Mouse (Mus musculus) testis, adult 2 months (tissue): Measurements from ENCODE around the gene Foxo1. TPM values are rescaled to one million over a fixed set of nuclear protein-coding genes. Genes with fewer than 3 reads are reported as not detected.

Experiments used
- H3K27ac ChIP-seq: fragments of 200-500 bp; 2 replicates; pipeline ENCODE4 v1.5.1; 2012; ENCODE audit warnings: low read depth, low read length; ENCODE audit not compliant: control insufficient read depth, insufficient read depth
- H3K27me3 ChIP-seq: fragments of 200-500 bp; 2 replicates; pipeline ENCODE4 v1.6.1; 2012; ENCODE audit warnings: mild to moderate bottlenecking, low read length, moderate library complexity; ENCODE audit not compliant: control insufficient read depth, insufficient read depth
- H3K36me3 ChIP-seq: fragments of 200-500 bp; 2 replicates; pipeline ENCODE4 v1.6.1; 2012; ENCODE audit warnings: mild to moderate bottlenecking, low read length; ENCODE audit not compliant: control insufficient read depth, insufficient read depth
- H3K4me1 ChIP-seq: fragments of 200-500 bp; 2 replicates; pipeline ENCODE4 v1.6.1; 2012; ENCODE audit warnings: low read length; ENCODE audit not compliant: control insufficient read depth, insufficient read depth
- H3K4me3 ChIP-seq: fragments of 200-500 bp; 2 replicates; pipeline ENCODE4 v1.5.1; 2012; ENCODE audit warnings: low read depth, mild to moderate bottlenecking, low read length, moderate library complexity, mixed read lengths; ENCODE audit not compliant: control insufficient read depth
- CTCF ChIP-seq: fragments of 200-500 bp; IDR thresholded peaks from 2 replicates; pipeline ENCODE4 v1.5.1; 2012; ENCODE audit warnings: low read depth, mild to moderate bottlenecking, inconsistent platforms, low read length, moderate library complexity; ENCODE audit not compliant: control insufficient read depth, insufficient read depth, insufficient replicate concordance
- POLR2A ChIP-seq: fragments of 200-500 bp; IDR thresholded peaks from 2 replicates; pipeline ENCODE4 v1.6.1; 2012; ENCODE audit warnings: low read depth, mild to moderate bottlenecking, inconsistent platforms, low read length, moderate library complexity; ENCODE audit not compliant: control insufficient read depth
- polyA plus RNA-seq: library from polyadenylated mRNA; depleted of rRNA; stranded (reverse); fragments of >200 nt; gene quantifications from 2 replicates; pipeline ENCODE4 v1.2.3, GENCODE M21; 2012

The Foxo1 gene
- polyA plus RNA-seq, 1 experiment, result 2.2 TPM

GRCm38 (mm10) chr3:52386343-52386742 lies 118.2 kb downstream of the Foxo1 start:
- no peak overlapping the region for H3K27ac ChIP-seq
- no peak overlapping the region for H3K4me3 ChIP-seq
- 0 out of 2 replicates have a peak, but pooled peaks cover 2% of the 10 kb centered on the region for H3K4me1 ChIP-seq
- H3K36me3 ChIP-seq, result no peaks in the 10 kb centered on the region
- no peaks in the 10 kb centered on the region for H3K27me3 ChIP-seq
- no peak for TF ChIP-seq CTCF
- TF ChIP-seq POLR2A, result no peak

GRCm38 (mm10) chr3:52390321-52390720 lies 122.2 kb downstream of the Foxo1 start:
- H3K4me3 ChIP-seq, result no peak overlapping the region
- H3K27me3 ChIP-seq, result no peaks in the 10 kb centered on the region
- H3K36me3 ChIP-seq, result no peaks in the 10 kb centered on the region
- no peak overlapping the region for H3K27ac ChIP-seq
- H3K4me1 ChIP-seq, result 0 out of 2 replicates have a peak, but pooled peaks cover 2% of the 10 kb centered on the region
- TF ChIP-seq POLR2A (no peak), CTCF (no peak)

- peak overlapping the region; percentile 23; the same call in 1 of the 2 replicates for H3K4me3 ChIP-seq
- TF ChIP-seq POLR2A (no peak), CTCF (no peak)
- H3K27ac ChIP-seq, result no peak overlapping the region
Observed at GRCm38 (mm10) chr3:52390766-52391665, 122.9 kb downstream of the Foxo1 start.

DNA sequence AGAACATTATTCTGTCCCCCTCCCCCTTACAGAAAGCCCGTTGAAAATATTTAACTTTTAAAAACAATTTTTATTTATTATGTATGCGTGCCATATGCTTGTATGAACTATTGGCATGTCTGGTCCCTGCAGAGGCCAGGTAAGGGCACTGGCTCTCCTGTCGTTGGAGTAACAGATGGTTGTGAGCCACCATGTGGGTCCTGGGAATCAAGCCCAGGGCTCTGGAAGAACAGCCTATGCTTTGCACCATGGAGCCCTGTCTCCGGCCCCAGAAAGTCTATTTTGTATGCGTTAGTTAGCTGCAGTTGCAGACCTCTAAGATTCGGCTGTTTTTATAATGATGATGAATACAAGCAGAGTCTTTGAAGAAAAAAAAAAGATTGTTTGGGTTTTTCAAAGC lies 123.8 kb downstream of the Foxo1 start:
- no peak overlapping the region for H3K4me3 ChIP-seq
- 0 out of 2 replicates have a peak, but pooled peaks cover 2% of the 10 kb centered on the region for H3K4me1 ChIP-seq
- H3K36me3 ChIP-seq, result no peaks in the 10 kb centered on the region
- TF ChIP-seq POLR2A, result no peak
- TF ChIP-seq CTCF, result no peak
- no peaks in the 10 kb centered on the region for H3K27me3 ChIP-seq
- no peak overlapping the region for H3K27ac ChIP-seq

More at GRCm38 (mm10) chr3:52390766-52391665, 122.9 kb downstream of the Foxo1 start:
- Histone ChIP-seq H3K4me1 (0 out of 2 replicates have a peak, but pooled peaks cover 2% of the 10 kb centered on the region), H3K27me3 (no peaks in the 10 kb centered on the region), H3K36me3 (no peaks in the 10 kb centered on the region)

DNA sequence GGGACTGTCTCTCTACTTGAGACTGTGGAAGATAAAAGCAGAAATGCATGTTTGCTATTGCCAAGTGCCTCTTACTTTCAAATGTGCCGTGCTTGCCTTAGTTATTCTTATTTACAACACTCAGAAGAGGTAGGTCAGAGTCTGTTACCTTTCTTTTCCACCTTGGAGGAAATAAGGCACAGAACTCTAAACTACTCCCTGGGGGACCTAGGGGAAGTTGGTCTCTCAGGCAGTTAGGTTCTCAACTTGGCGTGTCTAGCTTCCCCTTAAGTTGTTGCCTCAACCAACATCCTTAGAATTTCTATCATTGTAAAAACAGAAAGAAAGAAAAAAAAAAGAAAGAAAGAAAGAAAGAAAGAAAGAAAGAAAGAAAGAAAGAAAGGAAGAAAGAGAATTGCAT lies 124.4 kb downstream of the Foxo1 start:
- TF ChIP-seq CTCF, result no peak
- TF ChIP-seq POLR2A, result no peak
- H3K27ac ChIP-seq, result no peak overlapping the region

DNA sequence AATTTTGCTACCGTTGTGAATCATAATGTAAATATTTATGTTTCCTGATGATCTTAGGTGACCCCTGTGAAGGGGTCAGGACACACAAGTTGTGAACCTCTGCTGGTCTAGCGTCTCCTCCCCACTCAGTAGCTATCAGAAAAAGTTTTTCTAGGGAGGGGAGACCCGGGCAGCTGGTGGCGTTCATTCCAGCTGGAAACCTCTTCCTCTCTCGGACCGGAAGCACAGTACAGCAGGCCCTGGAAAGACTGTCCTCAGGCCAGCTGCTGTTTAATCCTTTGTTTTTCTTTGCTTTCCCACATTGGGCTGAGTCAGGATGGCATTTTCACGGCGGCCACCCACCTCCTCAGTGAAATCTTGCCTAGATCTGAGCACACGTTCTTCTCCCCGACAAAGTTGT lies 125.0 kb downstream of the Foxo1 start:
- Histone ChIP-seq H3K27ac (no peak overlapping the region), H3K4me1 (0 out of 2 replicates have a peak, but pooled peaks cover 2% of the 10 kb centered on the region), H3K27me3 (no peaks in the 10 kb centered on the region), H3K4me3 (no peak overlapping the region), H3K36me3 (no peaks in the 10 kb centered on the region)
- no peak for TF ChIP-seq POLR2A
- TF ChIP-seq CTCF, result no peak

More for the DNA sequence above, 124.4 kb downstream of the Foxo1 start:
- H3K27me3 ChIP-seq, result no peaks in the 10 kb centered on the region
- H3K4me1 ChIP-seq, result 0 out of 2 replicates have a peak, but pooled peaks cover 2% of the 10 kb centered on the region
- H3K36me3 ChIP-seq, result no peaks in the 10 kb centered on the region
- no peak overlapping the region for H3K4me3 ChIP-seq

- Histone ChIP-seq H3K27me3 (no peaks in the 10 kb centered on the region), H3K27ac (no peak overlapping the region), H3K4me1 (peaks cover 2% of the 10 kb centered on the region), H3K4me3 (no peak overlapping the region), H3K36me3 (no peaks in the 10 kb centered on the region)
- TF ChIP-seq POLR2A (no peak), CTCF (no peak)
Observed at GRCm38 (mm10) chr3:52396121-52396731, 128.1 kb downstream of the Foxo1 start.
